Mouse (Mus musculus) left cerebral cortex, adult 2 months (tissue): ENCODE measurements around the gene Prrc2c. TPM values are rescaled to one million over a fixed set of nuclear protein-coding genes. Genes with fewer than 3 reads are reported as not detected.

Experiments used
- DNase-seq, 2 experiments: peaks; one replicate each; pipeline ENCODE4 v3.0.0; 2021 to 2022; ENCODE audit warnings: low spot score in 2 of 2, mixed read lengths in 1 of 2; ENCODE audit errors: extremely low spot score in 1 of 2
- H3K27ac ChIP-seq: fragments of 200-600 bp; 2 replicates; pipeline ENCODE4 v1.8.1; 2022
- H3K4me3 ChIP-seq: fragments of 200-600 bp; 2 replicates; pipeline ENCODE4 v1.8.1; 2022
- CTCF ChIP-seq: fragments of 200-600 bp; IDR thresholded peaks from 2 replicates; pipeline ENCODE4 v1.8.1; 2022; ENCODE audit warnings: antibody characterized with exemption, mild to moderate bottlenecking, moderate library complexity
- intact Hi-C: fragments of 180-260 bp; cut with DNase I; formaldehyde crosslinking; loops from one replicate; pipeline ENCODE4 v1.15.1; 2025
- total RNA-seq, 2 experiments: library from RNA; stranded (reverse); gene quantifications; 2 replicates each; pipeline ENCODE4 v1.2.3; 2021

Gene Prrc2c
- total RNA-seq, 2 experiments from 2014 or later: 218 to 220 TPM

DNA sequence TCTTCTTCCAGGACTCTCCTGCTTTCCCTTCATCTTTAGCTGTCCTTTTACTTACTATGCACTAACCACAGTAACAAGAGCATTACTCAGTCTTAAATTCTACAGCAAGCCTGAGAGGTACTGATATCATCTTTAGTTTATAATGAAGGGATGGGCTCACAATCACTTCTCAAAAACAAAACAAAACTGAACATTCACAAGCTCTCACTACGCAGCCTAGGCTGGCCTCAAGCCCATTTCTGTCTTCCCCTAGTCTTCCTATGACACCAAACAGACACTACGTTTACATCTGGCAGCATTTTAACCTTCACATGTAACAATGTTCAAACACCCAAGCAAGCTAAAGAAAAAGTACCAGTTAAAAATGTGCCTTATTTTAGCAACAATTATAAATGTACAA, 1.9 kb downstream of the Prrc2c start:
- DNase-seq: no peak
- peak overlapping the region; percentile 86 for H3K4me3 ChIP-seq
- intact Hi-C loops: loop anchor here (5.0 to 10.0 kb wide), 2 partner anchors 326 to 1184 kb away; no protein-coding TSS in a partner anchor
- no peak for TF ChIP-seq CTCF
- no peak overlapping the region for H3K27ac ChIP-seq

DNA sequence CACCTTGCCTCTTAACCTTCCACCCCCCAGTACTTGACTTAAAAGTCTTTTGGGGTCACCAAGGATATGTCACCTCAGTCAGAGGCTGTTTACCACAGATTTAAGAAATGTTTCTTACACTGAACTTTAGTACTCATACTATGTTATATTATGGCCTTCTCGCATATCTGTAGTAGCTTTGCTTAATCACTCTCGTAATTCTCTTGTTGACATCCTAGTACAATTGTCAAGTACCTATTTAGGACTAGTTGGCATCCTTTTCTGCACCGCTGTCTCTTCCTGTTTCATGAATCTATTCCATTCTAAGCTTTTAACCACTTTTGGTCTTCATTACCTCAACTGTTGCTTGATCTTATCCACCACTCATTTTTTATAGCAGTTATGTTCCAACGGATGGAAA, 5.3 kb downstream of the Prrc2c start:
- H3K4me3 ChIP-seq: no peak overlapping the region
- H3K27ac ChIP-seq: no peak overlapping the region
- intact Hi-C loops: loop anchor here (5.0 to 10.0 kb wide), 2 partner anchors 330 to 1187 kb away; no protein-coding TSS in a partner anchor
- TF ChIP-seq CTCF: no peak
- DNase-seq: no peak

GRCm38 (mm10) chr1:162734283-162734682, 6.1 kb downstream of the Prrc2c start:
- Histone ChIP-seq H3K4me3 (no peak overlapping the region), H3K27ac (no peak overlapping the region)
- intact Hi-C loops: loop anchor here (10.0 kb wide), 1 partner anchor 331 kb away; no protein-coding TSS in a partner anchor
- TF ChIP-seq CTCF: no peak
- DNase-seq: no peak

GRCm38 (mm10) chr1:162732041-162732440, 8.3 kb downstream of the Prrc2c start:
- no peak for TF ChIP-seq CTCF
- no peak for DNase-seq
- intact Hi-C loops: loop anchor here (10.0 kb wide), 1 partner anchor 333 kb away; no protein-coding TSS in a partner anchor
- no peak overlapping the region for H3K4me3 ChIP-seq
- H3K27ac ChIP-seq: no peak overlapping the region

DNA sequence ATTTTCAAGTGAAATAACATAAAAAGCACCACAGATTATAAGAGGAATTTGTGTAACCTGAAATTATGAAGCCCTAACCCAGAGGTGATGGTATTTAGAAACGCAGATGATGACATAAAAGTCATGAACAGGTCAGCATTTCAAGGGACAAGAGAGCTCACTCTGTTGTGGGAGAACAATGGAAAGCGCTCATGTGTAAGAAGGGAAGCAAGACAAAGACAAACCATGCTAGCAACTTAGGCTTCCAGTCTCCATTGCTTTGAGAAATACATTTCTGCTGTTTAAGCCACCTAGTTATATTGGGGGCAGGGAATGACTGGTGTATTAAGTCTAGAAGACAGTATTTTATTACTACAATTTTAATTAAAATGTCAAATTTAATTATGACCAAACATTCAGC, 10.9 kb downstream of the Prrc2c start:
- intact Hi-C loops: no loop called here
- Histone ChIP-seq H3K4me3 (no peak overlapping the region), H3K27ac (no peak overlapping the region)
- no peak for DNase-seq
- no peak for TF ChIP-seq CTCF

DNA sequence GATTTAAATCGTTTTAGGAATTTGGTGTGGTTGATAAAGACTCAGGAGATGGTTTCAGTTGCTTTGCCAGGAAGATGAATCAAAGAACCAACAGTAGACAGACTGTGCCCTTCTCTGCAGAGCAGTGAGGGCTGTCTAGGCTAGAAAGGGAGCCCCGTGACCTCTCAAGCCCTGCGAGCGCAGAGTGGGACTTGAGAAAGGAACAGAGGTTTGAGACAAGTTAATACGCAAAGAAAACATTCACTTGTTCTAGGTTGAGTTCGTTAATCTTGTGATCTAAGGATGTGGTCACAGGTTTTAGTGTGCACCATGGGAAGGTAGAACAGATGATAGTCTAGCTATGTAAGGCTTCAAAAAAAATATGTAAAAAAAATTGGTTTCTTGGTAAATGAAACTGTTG, 12.4 kb downstream of the Prrc2c start:
- H3K27ac ChIP-seq: no peak overlapping the region
- DNase-seq: no peak
- TF ChIP-seq CTCF: no peak
- intact Hi-C loops: no loop called here
- no peak overlapping the region for H3K4me3 ChIP-seq

DNA sequence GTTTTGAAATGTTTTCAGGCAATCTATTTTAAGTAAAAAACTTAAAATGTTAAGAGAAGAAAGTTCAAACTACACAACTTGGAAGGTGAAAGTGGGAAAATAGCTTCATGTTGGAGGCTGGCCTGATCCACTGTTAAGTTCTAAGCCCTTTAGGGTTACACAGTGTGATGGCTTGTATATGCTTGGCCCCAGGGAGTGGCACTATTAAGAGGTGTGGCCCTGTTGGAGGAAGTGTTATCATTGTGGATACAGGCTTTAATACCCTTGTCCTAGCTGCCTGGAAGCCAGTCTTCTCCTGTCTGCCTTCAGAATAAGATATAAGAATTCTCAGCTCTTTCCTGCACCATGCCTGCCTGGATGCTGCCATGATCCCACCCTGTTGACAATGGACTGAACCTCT, 16.7 kb downstream of the Prrc2c start:
- no peak overlapping the region for H3K4me3 ChIP-seq
- no peak overlapping the region for H3K27ac ChIP-seq
- DNase-seq: no peak
- intact Hi-C loops: no loop called here
- no peak for TF ChIP-seq CTCF

- DNase-seq: no peak
- intact Hi-C loops: no loop called here
- Histone ChIP-seq H3K27ac (no peak overlapping the region), H3K4me3 (no peak overlapping the region)
- TF ChIP-seq CTCF: no peak
These were observed 19.7 kb downstream of the Prrc2c start for GRCm38 (mm10) chr1:162720645-162721044.

DNA sequence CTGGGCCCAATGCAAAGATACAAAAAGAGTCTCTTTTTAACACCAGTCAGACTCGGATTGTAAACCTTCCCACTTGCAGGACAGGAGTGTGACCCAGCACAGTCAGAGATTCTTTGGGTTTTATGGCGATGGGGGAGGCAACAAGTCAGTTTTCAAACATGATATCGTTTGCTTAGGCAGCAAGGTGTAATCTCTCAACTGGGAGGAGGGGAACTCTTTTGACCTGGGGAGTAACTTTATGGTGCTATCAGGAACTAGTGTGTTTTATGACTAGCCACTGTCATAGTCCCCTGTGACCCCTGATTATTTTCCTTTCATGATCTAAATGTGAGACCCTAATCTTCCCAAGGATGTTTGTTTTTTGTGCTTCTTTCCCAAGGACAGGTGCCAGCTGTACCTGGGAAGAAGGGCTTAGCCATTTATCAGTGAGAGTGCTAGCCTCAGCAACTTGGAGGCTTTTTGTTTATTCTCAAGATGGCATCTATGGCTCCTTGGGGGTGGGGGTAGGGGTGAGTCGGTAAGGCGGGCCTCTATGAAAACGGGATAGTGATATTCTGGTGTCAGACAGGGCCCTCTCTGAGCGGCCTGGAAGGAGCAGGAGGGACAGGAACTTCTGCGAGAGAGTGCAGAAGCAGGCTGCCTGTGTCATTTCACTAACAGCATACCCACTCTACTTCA, 39.8 kb downstream of the Prrc2c start:
- intact Hi-C loops: no loop called here
- no peak for TF ChIP-seq CTCF
- DNase-seq: no peak
- no peak overlapping the region for H3K4me3 ChIP-seq
- H3K27ac ChIP-seq: no peak overlapping the region

DNA sequence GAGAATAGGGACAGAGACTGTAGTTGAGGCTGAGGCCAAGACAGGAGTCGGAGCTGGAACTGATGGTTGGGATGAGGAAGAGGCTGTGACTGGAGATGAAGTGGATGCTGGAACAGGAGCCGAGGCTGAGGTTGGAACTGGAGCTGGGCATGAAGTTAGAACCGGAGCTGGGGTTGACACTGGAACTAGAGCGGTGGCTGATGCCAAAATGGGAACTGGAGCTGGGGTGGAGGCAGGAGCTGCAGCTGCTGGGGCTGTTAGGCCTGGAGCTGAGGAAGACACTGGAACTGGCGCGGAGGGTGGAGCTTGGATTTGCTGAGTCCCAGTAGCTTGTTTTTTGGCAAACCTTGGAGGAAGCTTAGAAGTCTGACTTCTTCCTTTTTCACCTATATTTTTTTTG, 42.5 kb downstream of the Prrc2c start:
- Histone ChIP-seq H3K4me3 (no peak overlapping the region), H3K27ac (no peak overlapping the region)
- TF ChIP-seq CTCF: no peak
- intact Hi-C loops: no loop called here
- DNase-seq: no peak

GRCm38 (mm10) chr1:162693721-162694120, 46.6 kb downstream of the Prrc2c start:
- no peak overlapping the region for H3K27ac ChIP-seq
- intact Hi-C loops: no loop called here
- TF ChIP-seq CTCF: no peak
- H3K4me3 ChIP-seq: no peak overlapping the region
- DNase-seq: no peak

DNA sequence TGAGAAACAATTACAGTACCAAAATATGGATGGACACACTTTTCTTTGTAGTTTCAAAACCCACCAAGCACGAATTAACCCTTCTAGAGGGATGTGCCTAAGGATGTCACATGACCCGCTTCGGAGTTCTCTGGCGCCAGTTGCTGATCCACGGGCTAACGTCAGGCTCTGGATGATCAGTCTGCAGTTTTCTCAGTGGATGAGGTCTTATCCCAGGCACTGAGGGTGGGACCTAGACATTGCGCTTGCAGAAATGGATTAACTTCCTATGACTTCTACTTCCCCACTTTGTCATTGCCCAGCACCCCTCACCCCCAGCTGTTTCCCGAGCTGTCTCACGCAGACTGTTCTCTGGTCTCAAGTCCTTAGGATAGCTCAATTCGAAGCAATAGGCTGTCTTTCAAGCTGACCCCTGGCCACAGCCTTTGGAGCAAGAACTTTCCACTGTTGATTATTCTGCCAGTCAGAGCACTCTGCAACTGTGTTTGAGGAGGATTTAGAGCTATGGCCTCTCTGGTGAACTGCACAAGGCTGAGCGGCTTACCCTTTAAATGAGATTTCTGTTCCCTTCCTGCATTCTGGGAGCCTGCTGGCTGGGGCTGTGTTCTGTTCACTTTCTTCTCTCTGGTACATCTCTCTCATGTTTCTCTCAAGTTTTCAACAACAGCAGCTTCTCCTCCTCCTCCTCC, 74.7 kb downstream of the Prrc2c start:
- intact Hi-C loops: loop anchor here (1.0 to 10.0 kb wide), 4 partner anchors 93 to 691 kb away; partner anchors contain the start of genes 4930558K02Rik and Vamp4
- no peak for DNase-seq
- no peak for TF ChIP-seq CTCF
- H3K27ac ChIP-seq: no peak overlapping the region
- no peak overlapping the region for H3K4me3 ChIP-seq
